In genomic region chr3:86602284-86602683, GRCm38 (mm10) we compare ENCODE assay signal across 13 mouse cellular contexts. TPM values are rescaled to one million over a fixed set of nuclear protein-coding genes. Genes with fewer than 3 reads are reported as not detected.
DNase-seq lines count a peak whose midpoint lies in the region; ATAC-seq lines count a peak whose summit lies in the region.
"Had no signal": no experiment of that assay in that cellular context is flagged by ENCODE, and none has a peak within 500 bp of the region (broad histone marks: within the 10 kb centered on the region; RNA-seq: fewer than 3 reads in every experiment).

No protein-coding gene starts in this region.

- H3K9ac ChIP-seq in neural tube, embryonic 13.5 days = no peak overlapping the region
- no peak overlapping the region for H3K9ac ChIP-seq in neural tube, embryonic 15.5 days (replicated peaks)
- no peak overlapping the region for H3K9ac ChIP-seq in forebrain, embryonic 16.5 days (replicated peaks; ENCODE audit: low read depth, low read length)
- H3K9ac ChIP-seq: lung, embryonic 15.5 days had no signal

- H3K4me1 ChIP-seq in neural tube, embryonic 13.5 days (replicated peaks) = 0 out of 2 replicates have a peak, but pooled peaks cover 4% of the 10 kb centered on the region
- no peaks in the 10 kb centered on the region for H3K4me1 ChIP-seq in neural tube, embryonic 15.5 days
- peaks cover 2% of the 10 kb centered on the region; the same call in 1 of the 2 replicates for H3K4me1 ChIP-seq in forebrain, embryonic 16.5 days (replicated peaks; ENCODE audit: control insufficient read depth, insufficient read depth, low read length)
- H3K4me1 ChIP-seq: lung, embryonic 15.5 days had no signal

- no peaks in the 10 kb centered on the region for H3K36me3 ChIP-seq in neural tube, embryonic 13.5 days
- H3K36me3 ChIP-seq in neural tube, embryonic 15.5 days = no peaks in the 10 kb centered on the region
- H3K36me3 ChIP-seq in forebrain, embryonic 16.5 days (ENCODE audit: control insufficient read depth, insufficient read depth) = no peaks in the 10 kb centered on the region
- H3K36me3 ChIP-seq: lung, embryonic 15.5 days had no signal

- no peak overlapping the region for H3K4me3 ChIP-seq in neural tube, embryonic 13.5 days
- H3K4me3 ChIP-seq in neural tube, embryonic 15.5 days (replicated peaks) = no peak overlapping the region
- no peak overlapping the region for H3K4me3 ChIP-seq in forebrain, embryonic 16.5 days (replicated peaks; ENCODE audit: low read length)
- H3K4me3 ChIP-seq: lung, embryonic 15.5 days had no signal

- no peaks in the 10 kb centered on the region for H3K27me3 ChIP-seq in neural tube, embryonic 13.5 days
- H3K27me3 ChIP-seq in neural tube, embryonic 15.5 days (replicated peaks) = no peaks in the 10 kb centered on the region
- H3K27me3 ChIP-seq in forebrain, embryonic 16.5 days (replicated peaks; ENCODE audit: control insufficient read depth, insufficient read depth, low read length) = no peaks in the 10 kb centered on the region
- H3K27me3 ChIP-seq: lung, embryonic 15.5 days had no signal

- no peak overlapping the region for H3K4me2 ChIP-seq in neural tube, embryonic 13.5 days
- H3K4me2 ChIP-seq in neural tube, embryonic 15.5 days = no peak overlapping the region
- H3K4me2 ChIP-seq in forebrain, embryonic 16.5 days (ENCODE audit: low read length) = no peak overlapping the region
- H3K4me2 ChIP-seq: lung, embryonic 15.5 days had no signal

- DNase-seq in mesoderm, embryonic 11.5 days (ENCODE audit: low read depth, low spot score) = peak; percentile 17
- DNase-seq in retina, postnatal 1 day = peak; percentile 35
- no peak for DNase-seq in natural killer cell, adult 2 months (ENCODE audit: low spot score in 2 of 2)
- DNase-seq in kidney, adult 9 months = no peak
- DNase-seq in urinary bladder, postnatal 14 days (ENCODE audit: low spot score) = no peak
- DNase-seq: adrenal gland, postnatal 25 days; cerebellum, postnatal 25 days; kidney, adult 18-20 months had no signal

- ATAC-seq in neural tube, embryonic 13.5 days (ENCODE audit: low read depth) = 0 out of 2 replicates have a peak, but pooled peaks have one; percentile 47
- ATAC-seq in neural tube, embryonic 15.5 days (ENCODE audit: low FRiP score) = no peak
- ATAC-seq in forebrain, embryonic 16.5 days = peak; percentile 59; the same call in 1 of the 2 replicates

- no peak overlapping the region for H3K27ac ChIP-seq in neural tube, embryonic 13.5 days (replicated peaks)
- no peak overlapping the region for H3K27ac ChIP-seq in neural tube, embryonic 15.5 days (replicated peaks)
- H3K27ac ChIP-seq in forebrain, embryonic 16.5 days (ENCODE audit: low read length) = no peak overlapping the region
- H3K27ac ChIP-seq: lung, embryonic 15.5 days; stomach, postnatal 0 days had no signal

- WGBS in neural tube, embryonic 13.5 days = 53% methylated on average over 3 of the region's 3 CpGs
- WGBS in neural tube, embryonic 15.5 days = 53% methylated on average over 3 of the region's 3 CpGs
- WGBS in forebrain, embryonic 16.5 days = 26% methylated on average over 3 of the region's 3 CpGs

- no peaks in the 10 kb centered on the region for H3K9me3 ChIP-seq in neural tube, embryonic 13.5 days
- H3K9me3 ChIP-seq in neural tube, embryonic 15.5 days (replicated peaks) = no peaks in the 10 kb centered on the region
- H3K9me3 ChIP-seq in forebrain, embryonic 16.5 days (ENCODE audit: control insufficient read depth, low read length) = no peaks in the 10 kb centered on the region
- H3K9me3 ChIP-seq: lung, embryonic 15.5 days had no signal

RNA-seq across cellular contexts. Expression of gene Mab21l2, which starts 53.9 kb away (rescaled TPM):
- polyA plus RNA-seq in neural tube, embryonic 13.5 days (2015; fragmentation: Nextera tagmentation; extraction: Ambion mirVana) = 226 and 250 TPM in 2 replicates
- polyA plus RNA-seq in neural tube, embryonic 15.5 days (2015; fragmentation: Nextera tagmentation; extraction: Ambion mirVana) = 174 and 200 TPM in 2 replicates
- polyA plus RNA-seq in forebrain, embryonic 16.5 days (2015; fragmentation: Nextera tagmentation; extraction: Ambion mirVana) = 2.0 and 3.0 TPM in 2 replicates

Comparison
In these comparisons a context has a peak if more than half of its experiments do, and no peak if none do; other contexts are left out.
1. DNase-seq: peak in mesoderm, embryonic 11.5 days (single experiment) and retina, postnatal 1 day (single experiment); none in natural killer cell, adult 2 months (0 of 2), kidney, adult 9 months (single experiment) and urinary bladder, postnatal 14 days (single experiment).
2. RNA of gene Mab21l2, which starts 53.9 kb away (polyA plus RNA-seq): 226 to 250 TPM in neural tube, embryonic 13.5 days and 174 to 200 TPM in neural tube, embryonic 15.5 days; 2.0 to 3.0 TPM in forebrain, embryonic 16.5 days; every median in the first group is over 10 times any median in the second.